Mouse (Mus musculus): ENCODE results near the gene Ptprd. TPM values are rescaled to one million over a fixed set of nuclear protein-coding genes. Genes with fewer than 3 reads are reported as not detected.

The Ptprd gene
- total RNA-seq, 4 experiments from 2014 or later, result 270 to 296 (median 280) TPM

DNA sequence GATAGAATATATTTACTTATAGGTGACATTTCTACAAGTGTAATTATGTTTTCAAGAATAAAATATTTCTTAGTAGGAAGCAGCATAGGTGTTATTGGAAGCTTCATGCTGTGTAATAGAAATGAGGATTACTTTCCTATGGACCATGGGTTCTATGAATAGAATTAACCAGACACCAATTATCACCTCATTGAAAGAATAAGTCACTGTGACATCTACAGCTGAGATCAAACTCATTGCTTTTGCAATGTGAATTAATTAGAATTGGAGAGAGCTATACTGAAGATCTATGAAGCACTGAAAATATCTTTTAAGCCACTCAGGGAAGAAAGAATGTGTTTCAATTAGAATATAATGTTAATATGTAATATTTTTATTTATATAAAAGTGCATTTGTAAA, 1539.1 kb downstream of the Ptprd start:
- no peak for DNase-seq (ENCODE audit: low spot score in 2 of 2)

- no peak for DNase-seq (ENCODE audit: low spot score in 2 of 2)
Observed at GRCm38 (mm10) chr4:76661725-76662124, 1550.0 kb downstream of the Ptprd start.

- DNase-seq (ENCODE audit: low spot score in 2 of 2), result no peak
Observed at GRCm38 (mm10) chr4:76660146-76660545, 1551.6 kb downstream of the Ptprd start.

GRCm38 (mm10) chr4:76656734-76657133, 1555.0 kb downstream of the Ptprd start:
- DNase-seq (ENCODE audit: low spot score in 2 of 2), result no peak

DNA sequence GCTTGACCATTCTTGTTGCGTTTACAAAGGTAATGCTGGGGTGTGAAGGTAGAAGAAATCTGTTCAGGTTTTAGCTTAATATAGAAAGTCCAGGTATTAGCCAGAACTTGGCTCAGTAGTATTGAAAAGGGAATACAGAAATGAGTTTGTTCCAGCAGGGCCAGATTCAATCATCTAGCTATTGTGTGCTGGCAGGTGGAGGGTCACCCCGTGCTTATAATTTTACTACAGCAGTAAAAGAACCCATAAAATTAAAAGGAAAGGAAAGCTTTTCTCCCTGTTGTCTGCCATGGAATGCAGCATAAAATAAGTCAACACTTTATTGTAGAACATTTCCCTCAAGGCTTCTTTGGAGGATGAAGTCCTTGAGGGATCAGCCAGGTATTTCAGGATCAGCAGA, 1558.8 kb downstream of the Ptprd start:
- DNase-seq (ENCODE audit: low spot score in 2 of 2), result no peak

- DNase-seq (ENCODE audit: low spot score in 2 of 2), result peak in 1 of 2 experiments; percentile 33
Observed at GRCm38 (mm10) chr4:76621740-76622139, 1590.0 kb downstream of the Ptprd start.

DNA sequence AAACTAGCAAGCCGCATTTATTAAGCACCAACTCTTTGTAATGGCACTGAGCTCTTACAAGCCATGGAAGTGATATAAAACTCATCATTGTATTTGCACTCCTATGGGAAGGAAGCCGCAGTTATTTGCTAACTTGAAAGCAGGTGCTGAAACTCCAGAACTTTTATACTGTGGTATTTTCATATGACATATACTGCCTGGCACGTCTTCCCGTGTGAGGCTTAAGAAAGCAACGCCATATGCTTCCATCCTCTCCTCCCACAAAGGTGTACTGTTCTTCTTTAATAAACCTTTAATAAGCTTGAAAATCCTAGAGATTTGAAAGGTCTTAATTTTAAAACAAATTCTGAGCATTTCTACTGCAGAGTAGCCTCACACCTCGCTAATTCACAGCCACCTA, 1595.1 kb downstream of the Ptprd start:
- DNase-seq (ENCODE audit: low spot score in 2 of 2), result peak in 1 of 2 experiments; percentile 26

GRCm38 (mm10) chr4:76608246-76608645, 1603.5 kb downstream of the Ptprd start:
- peak in 1 of 2 experiments; percentile 35 for DNase-seq (ENCODE audit: low spot score in 2 of 2)

DNA sequence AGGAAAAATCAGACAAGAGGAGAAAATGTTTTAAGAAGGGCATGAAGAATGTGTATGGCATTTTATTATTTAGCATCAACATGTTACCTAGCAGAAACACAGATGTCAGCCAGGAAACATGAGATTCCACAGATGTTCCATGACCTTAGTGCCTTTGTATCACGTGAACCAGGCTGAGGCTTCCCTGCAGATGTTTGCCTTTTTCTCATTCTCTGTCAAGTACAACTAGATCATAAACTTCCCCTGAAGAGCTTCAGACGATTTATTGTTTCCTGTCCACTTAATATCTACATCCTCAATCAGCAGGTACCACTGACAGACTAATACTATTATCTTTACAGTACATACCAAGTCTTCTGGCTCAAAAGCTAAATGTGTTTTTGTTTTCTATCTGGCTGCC, 1605.0 kb downstream of the Ptprd start:
- no peak for DNase-seq (ENCODE audit: low spot score in 2 of 2)

GRCm38 (mm10) chr4:76590722-76591121, 1621.0 kb downstream of the Ptprd start:
- no peak for DNase-seq (ENCODE audit: low spot score in 2 of 2)

- no peak for DNase-seq (ENCODE audit: low spot score in 2 of 2)
Observed at GRCm38 (mm10) chr4:76583025-76583424, 1628.7 kb downstream of the Ptprd start.

DNA sequence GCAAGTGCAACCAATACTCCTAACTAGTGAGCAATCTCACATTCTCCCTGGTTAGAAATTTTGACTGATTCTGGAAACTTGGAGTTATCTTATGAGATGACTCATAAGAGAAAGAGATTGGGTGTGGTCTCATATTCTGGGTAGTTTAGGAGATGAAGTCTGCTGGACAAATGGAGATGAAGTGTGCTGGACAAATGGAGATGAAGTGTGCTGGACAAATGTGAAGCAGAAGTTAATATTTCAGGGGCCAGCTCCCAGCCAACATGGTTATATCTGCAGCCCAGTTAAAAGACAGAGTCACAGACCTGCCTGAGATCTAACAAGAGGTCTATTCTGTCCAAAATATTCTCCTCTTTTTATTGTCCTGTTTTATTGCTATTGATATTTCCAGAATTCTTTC, 1645.8 kb downstream of the Ptprd start:
- no peak for DNase-seq (ENCODE audit: low spot score in 2 of 2)

- DNase-seq (ENCODE audit: low spot score in 2 of 2), result no peak
Observed at GRCm38 (mm10) chr4:76541769-76542168, 1670.0 kb downstream of the Ptprd start.

DNA sequence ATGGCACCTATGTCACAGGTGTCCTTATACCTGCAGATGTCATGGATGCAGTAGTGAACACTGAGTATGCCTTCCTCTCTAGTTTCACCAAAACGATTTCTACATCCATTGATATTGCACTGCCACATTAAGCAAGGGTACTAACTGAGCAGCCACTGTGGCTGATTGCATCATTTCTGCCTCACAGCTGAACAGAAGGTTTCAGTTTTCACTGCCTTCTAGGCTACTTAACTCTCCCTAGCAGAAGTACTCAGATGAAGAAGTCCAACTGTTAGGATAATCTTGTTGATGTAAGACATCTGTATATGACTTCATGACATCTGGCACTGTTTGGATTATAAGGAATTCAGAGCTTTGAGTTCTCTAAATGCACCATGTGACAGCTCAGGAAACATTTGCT, 1678.8 kb downstream of the Ptprd start:
- DNase-seq (ENCODE audit: low spot score in 2 of 2), result no peak

- DNase-seq (ENCODE audit: low spot score in 2 of 2), result peak in 1 of 2 experiments; percentile 61
Observed at GRCm38 (mm10) chr4:76525281-76525680, 1686.5 kb downstream of the Ptprd start.

DNA sequence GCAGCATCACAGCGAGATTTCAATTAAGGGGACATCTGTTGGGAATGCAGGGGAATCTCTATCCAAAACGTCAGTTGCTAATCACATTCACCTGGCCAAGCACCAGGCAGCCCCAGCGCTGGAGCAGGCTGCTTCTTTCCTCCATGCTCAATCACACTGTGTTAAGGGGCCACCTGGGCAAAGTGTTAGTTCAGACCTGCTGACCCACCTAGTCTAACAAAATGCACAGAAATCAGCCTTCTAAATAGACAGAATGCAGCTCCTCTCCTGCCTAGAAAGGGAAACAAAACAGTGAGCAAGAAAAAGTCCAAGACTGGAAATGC, 1708.5 kb downstream of the Ptprd start:
- no peak for DNase-seq (ENCODE audit: low spot score in 2 of 2)

- no peak for DNase-seq (ENCODE audit: low spot score in 2 of 2)
Observed at GRCm38 (mm10) chr4:76502575-76503278, 1709.0 kb downstream of the Ptprd start.

GRCm38 (mm10) chr4:76485848-76486247, 1725.9 kb downstream of the Ptprd start:
- DNase-seq (ENCODE audit: low spot score in 2 of 2), result no peak

- DNase-seq (ENCODE audit: low spot score in 2 of 2), result no peak
Observed at GRCm38 (mm10) chr4:76468366-76469100, 1743.2 kb downstream of the Ptprd start.

GRCm38 (mm10) chr4:76464682-76465081, 1747.1 kb downstream of the Ptprd start:
- DNase-seq (ENCODE audit: low spot score in 2 of 2), result no peak

GRCm38 (mm10) chr4:76461336-76461735, 1750.4 kb downstream of the Ptprd start:
- no peak for DNase-seq (ENCODE audit: low spot score in 2 of 2)

DNA sequence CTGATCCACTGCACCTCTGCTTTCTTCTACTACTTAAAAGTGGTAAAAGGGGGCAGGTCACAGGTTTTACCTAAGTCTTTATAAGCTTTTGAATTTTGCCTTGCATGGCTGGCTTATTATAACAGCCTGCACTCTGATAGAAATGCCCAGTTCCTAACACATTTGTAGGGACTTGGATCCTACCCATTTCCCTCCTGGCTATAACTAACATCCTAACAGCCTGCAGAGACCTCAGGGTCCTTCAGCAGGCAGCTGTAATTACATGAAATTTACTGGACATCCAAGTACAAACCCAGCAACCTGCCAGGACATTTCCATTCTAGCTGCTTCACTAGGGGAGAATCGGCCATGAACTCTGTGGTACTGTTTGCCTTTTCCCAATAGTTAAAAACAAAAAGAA, 1751.2 kb downstream of the Ptprd start:
- no peak for DNase-seq (ENCODE audit: low spot score in 2 of 2)

- no peak for DNase-seq (ENCODE audit: low spot score in 2 of 2)
Observed at GRCm38 (mm10) chr4:76459621-76460020, 1752.1 kb downstream of the Ptprd start.

All from left cerebral cortex, adult 8-10 months (tissue).